Comparison of ENCODE assay signal across 25 mouse cellular contexts in genomic region chrX:114843510-114843909, GRCm38 (mm10).
DNase-seq lines count a peak whose midpoint lies in the region; ATAC-seq and TF ChIP-seq lines count a peak whose summit lies in the region.
"Had no signal": no experiment of that assay in that cellular context is flagged by ENCODE, and none has a peak within 500 bp of the region (broad histone marks: within the 10 kb centered on the region; RNA-seq: fewer than 3 reads in every experiment).

No protein-coding gene starts in this region.

- no peak overlapping the region for H3K4me2 ChIP-seq in heart, embryonic 13.5 days
- no peak overlapping the region for H3K4me2 ChIP-seq in heart, embryonic 14.5 days (ENCODE audit: low read length)
- no peak overlapping the region for H3K4me2 ChIP-seq in heart, postnatal 0 days (ENCODE audit: low read depth, low read length)
- H3K4me2 ChIP-seq: embryonic facial prominence, embryonic 12.5 days; embryonic facial prominence, embryonic 15.5 days; hindbrain, embryonic 14.5 days had no signal

- WGBS in heart, embryonic 13.5 days, result 23% methylated on average over 1 of the region's 1 CpGs
- whole genome bisulfite sequencing in heart, embryonic 14.5 days, result 22% methylated on average over 1 of the region's 1 CpGs
- 32% methylated on average over 1 of the region's 1 CpGs for WGBS in heart, postnatal 0 days

- DNase-seq in heart, adult 8-10 months (ENCODE audit: low spot score), result peak; percentile 7
- DNase-seq in heart, postnatal 4 days, result no peak
- no peak for DNase-seq in heart, postnatal 0 days (ENCODE audit: low spot score)
- DNase-seq: adrenal gland, postnatal 10 days; adrenal gland, postnatal 36 days; cerebellum, adult 11 months; cerebellum, adult 2 months; cerebellum, adult 9-11 months; cerebellum, postnatal 25 days; forebrain, postnatal 0 days; gastrocnemius, postnatal 25 days; kidney, adult 18-20 months; kidney, adult 9 months had no signal

- ATAC-seq in heart, embryonic 13.5 days (ENCODE audit: extremely low read depth, insufficient number of reproducible peaks, low FRiP score, low TSS enrichment), result no peak
- ATAC-seq in heart, embryonic 14.5 days (ENCODE audit: insufficient number of reproducible peaks, insufficient read depth, low FRiP score, low read depth), result no peak
- peak; percentile 63 for ATAC-seq in heart, postnatal 0 days (ENCODE audit: insufficient read depth, low read depth)
- no peak for ATAC-seq in cerebellum, adult (ENCODE audit: insufficient number of reproducible peaks, low FRiP score, low TSS enrichment)
- ATAC-seq in activated CD4-positive, CD25-positive, alpha-beta regulatory T cell, adult 4 months, result no peak
- ATAC-seq: CD4-positive, CD25-positive, alpha-beta regulatory T cell, adult 4 months; forebrain, embryonic 14.5 days; forebrain, postnatal 0 days; hindbrain, postnatal 0 days; inflammation-experienced regulatory T-cells, adult 6 months; intestine, embryonic 16.5 days had no signal

- TF ChIP-seq EP300 in heart, postnatal 0 days (IDR thresholded peaks at IDR 0.05; ENCODE audit: low read depth), result no peak

- no peak overlapping the region for H3K9ac ChIP-seq in heart, embryonic 13.5 days
- H3K9ac ChIP-seq in heart, embryonic 14.5 days (ENCODE audit: low read length), result no peak overlapping the region
- no peak overlapping the region for H3K9ac ChIP-seq in heart, postnatal 0 days (replicated peaks; ENCODE audit: low read depth, low read length)
- H3K9ac ChIP-seq: embryonic facial prominence, embryonic 12.5 days; embryonic facial prominence, embryonic 15.5 days; forebrain, postnatal 0 days; hindbrain, embryonic 14.5 days had no signal

- H3K27ac ChIP-seq in heart, embryonic 13.5 days (replicated peaks), result peak overlapping the region; percentile 48; the same call in 1 of the 2 replicates
- H3K27ac ChIP-seq in heart, embryonic 14.5 days (replicated peaks in 1 of 2; ENCODE audit: control insufficient read depth in 1 of 2, insufficient read depth in 1 of 2, low read depth in 2 of 2, low read length in 2 of 2), result peak overlapping the region; percentile 37 to 49; a peak in 2 of 4 replicates
- H3K27ac ChIP-seq in heart, postnatal 0 days (ENCODE audit: low read depth), result no peak overlapping the region
- H3K27ac ChIP-seq: embryonic facial prominence, embryonic 12.5 days; embryonic facial prominence, embryonic 15.5 days; hindbrain, embryonic 14.5 days; hindbrain, postnatal 0 days had no signal

- no peaks in the 10 kb centered on the region for H3K27me3 ChIP-seq in heart, embryonic 13.5 days (replicated peaks)
- H3K27me3 ChIP-seq in heart, embryonic 14.5 days (ENCODE audit: control insufficient read depth, insufficient read depth, low read length), result no peaks in the 10 kb centered on the region
- H3K27me3 ChIP-seq in heart, postnatal 0 days (ENCODE audit: control insufficient read depth, insufficient read depth, low read length), result no peaks in the 10 kb centered on the region
- H3K27me3 ChIP-seq: embryonic facial prominence, embryonic 12.5 days; embryonic facial prominence, embryonic 15.5 days had no signal

- no peak for TF ChIP-seq CTCF in heart, postnatal 0 days (IDR thresholded peaks at IDR 0.05; ENCODE audit: low read depth)

- H3K4me3 ChIP-seq in heart, embryonic 13.5 days, result no peak overlapping the region
- H3K4me3 ChIP-seq in heart, embryonic 14.5 days (ENCODE audit: control insufficient read depth in 1 of 2, insufficient read depth in 1 of 2, low read depth in 1 of 2, low read length in 2 of 2), result no peak overlapping the region
- no peak overlapping the region for H3K4me3 ChIP-seq in heart, postnatal 0 days (ENCODE audit: low read depth, low read length)
- H3K4me3 ChIP-seq: embryonic facial prominence, embryonic 12.5 days; embryonic facial prominence, embryonic 15.5 days had no signal

- H3K9me3 ChIP-seq in heart, embryonic 13.5 days, result no peaks in the 10 kb centered on the region
- H3K9me3 ChIP-seq in heart, embryonic 14.5 days (ENCODE audit: control insufficient read depth, low read length), result no peaks in the 10 kb centered on the region
- no peaks in the 10 kb centered on the region for H3K9me3 ChIP-seq in heart, postnatal 0 days (replicated peaks; ENCODE audit: control insufficient read depth, low read length)
- H3K9me3 ChIP-seq: embryonic facial prominence, embryonic 12.5 days; embryonic facial prominence, embryonic 15.5 days had no signal

- no peaks in the 10 kb centered on the region for H3K36me3 ChIP-seq in heart, embryonic 13.5 days
- H3K36me3 ChIP-seq in heart, embryonic 14.5 days (ENCODE audit: control insufficient read depth, insufficient read depth, low read length), result no peaks in the 10 kb centered on the region
- no peaks in the 10 kb centered on the region for H3K36me3 ChIP-seq in heart, postnatal 0 days (replicated peaks; ENCODE audit: control insufficient read depth, insufficient read depth, low read length)
- H3K36me3 ChIP-seq: embryonic facial prominence, embryonic 12.5 days; embryonic facial prominence, embryonic 15.5 days had no signal

- no peaks in the 10 kb centered on the region for H3K4me1 ChIP-seq in heart, embryonic 13.5 days
- no peaks in the 10 kb centered on the region for H3K4me1 ChIP-seq in heart, embryonic 14.5 days (ENCODE audit: control insufficient read depth in 2 of 2, insufficient read depth in 2 of 2, low read length in 2 of 2)
- no peaks in the 10 kb centered on the region for H3K4me1 ChIP-seq in heart, postnatal 0 days (ENCODE audit: control insufficient read depth, insufficient read depth)
- H3K4me1 ChIP-seq: embryonic facial prominence, embryonic 12.5 days; embryonic facial prominence, embryonic 15.5 days had no signal
